Mouse (Mus musculus) megakaryocyte-erythroid progenitor cell, adult 5-6 weeks (primary cell): ENCODE data around the gene Adamts18. TPM values are rescaled to one million over a fixed set of nuclear protein-coding genes. Genes with fewer than 3 reads are reported as not detected.

Experiments
- ATAC-seq: replicated peaks from 2 replicates; pipeline ENCODE4 v1.8.0; 2016; ENCODE audit warnings: mild to moderate bottlenecking, inconsistent platforms; ENCODE audit not compliant: severe bottlenecking, poor library complexity, low FRiP score, low TSS enrichment
- total RNA-seq, 2 experiments: library from RNA; stranded (forward) in 1 of 2; stranded (reverse) in 1 of 2; fragments of 200-1000, 215-1000 nt in 1 of 2; fragments of >200 nt in 1 of 2; fragmentation: Nextera tagmentation in 1 of 2; gene quantifications; 2 replicates each; pipeline ENCODE4 v1.2.3; 2014 to 2017

The Adamts18 gene
- total RNA-seq (2014; fragmentation: Nextera tagmentation) (not detected in 2 replicates), total RNA-seq (2017) (not detected in 2 replicates)

DNA sequence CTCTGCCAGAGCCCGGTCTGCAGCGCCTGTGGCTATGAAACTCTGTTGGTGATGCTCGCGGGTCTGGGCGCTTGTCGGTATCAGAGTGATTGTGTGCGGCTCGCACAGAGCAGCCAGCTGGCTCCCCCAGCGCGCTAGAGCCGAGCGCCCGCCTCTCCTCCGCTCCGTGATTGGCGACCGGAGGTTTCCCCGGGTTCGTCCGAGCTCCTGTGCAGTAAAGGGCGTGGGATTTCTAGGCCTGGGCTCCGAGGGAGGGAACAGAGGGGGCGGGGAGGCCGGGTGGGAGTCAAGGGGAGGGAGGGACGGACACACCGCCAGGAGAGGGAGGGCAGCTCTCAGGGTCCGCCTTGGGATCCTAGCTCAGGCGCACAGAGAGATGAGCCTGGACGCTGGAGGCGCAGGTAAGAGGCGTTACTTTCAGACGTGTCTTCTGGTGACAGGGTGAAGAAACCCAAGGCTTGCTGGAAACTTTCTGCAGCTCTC is at the start of gene Adamts18:
Gene Adamts18, minus strand, starts transcription at position 86 of the 483 bp plus-strand sequence.
- no peak for ATAC-seq

DNA sequence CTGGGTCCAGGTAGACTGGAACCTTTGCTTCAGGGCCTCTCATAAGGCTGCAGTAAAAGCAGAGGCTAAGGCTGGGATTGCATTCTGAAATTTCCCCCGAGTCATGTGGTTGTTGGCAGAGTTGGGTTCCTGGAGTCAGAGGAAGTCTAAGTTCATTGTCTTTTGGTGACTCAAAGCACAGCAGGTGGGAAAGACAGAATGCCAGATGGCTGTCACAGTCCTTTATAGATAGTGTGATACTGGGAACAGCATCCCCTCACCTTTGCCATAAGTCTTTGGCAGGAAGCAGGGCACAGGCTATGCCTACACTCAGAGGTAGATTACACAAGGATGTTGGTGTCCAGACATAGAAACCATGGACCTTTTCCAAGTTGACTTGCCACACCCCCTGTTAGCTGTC is 47.9 kb upstream of the Adamts18 start:
- ATAC-seq = no peak

- ATAC-seq = no peak
Measured at GRCm38 (mm10) chr8:113891376-113891775, 42.8 kb upstream of the Adamts18 start.

DNA sequence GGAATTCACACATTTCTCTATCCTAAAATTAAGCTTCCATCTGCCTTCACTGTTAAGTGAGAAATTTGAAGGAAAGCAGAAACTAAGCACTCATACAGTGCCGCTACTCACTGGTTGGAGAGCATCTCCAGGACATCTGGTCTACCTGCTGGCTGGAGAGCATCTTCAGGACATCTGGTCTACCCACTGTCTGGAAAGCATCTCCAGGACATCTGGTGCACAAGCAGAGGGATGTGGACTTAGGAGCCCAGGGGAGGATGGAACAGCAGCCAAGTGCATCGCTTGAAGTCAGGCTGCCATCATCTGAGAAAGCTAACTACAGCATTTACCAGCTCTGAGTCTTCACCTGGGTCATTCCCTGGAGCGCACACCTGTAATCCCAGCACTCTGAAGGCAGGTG is 38.0 kb upstream of the Adamts18 start:
- no peak for ATAC-seq

DNA sequence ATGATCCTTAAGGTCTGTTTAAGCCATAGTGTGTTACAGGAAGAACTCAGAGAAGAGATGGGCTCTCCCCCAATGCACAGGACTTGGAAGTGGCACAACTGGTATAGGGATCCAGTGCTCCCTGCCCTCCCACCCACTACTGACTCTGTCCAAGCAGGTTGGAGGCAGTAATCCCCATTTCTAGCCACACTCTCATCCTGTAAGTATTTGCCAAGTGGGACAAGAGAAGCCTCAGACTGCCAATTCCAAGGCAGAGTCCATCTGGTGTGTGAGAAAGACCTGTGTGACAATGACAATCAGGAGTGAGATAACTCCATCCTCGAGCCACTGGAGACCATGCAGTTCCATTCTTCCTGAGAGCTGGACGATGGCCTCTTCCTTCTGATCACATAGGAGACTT is 36.6 kb upstream of the Adamts18 start:
- no peak for ATAC-seq

- ATAC-seq = no peak
Measured at GRCm38 (mm10) chr8:113883994-113884393, 35.5 kb upstream of the Adamts18 start.

GRCm38 (mm10) chr8:113882558-113882957 is 34.0 kb upstream of the Adamts18 start:
- ATAC-seq = no peak

DNA sequence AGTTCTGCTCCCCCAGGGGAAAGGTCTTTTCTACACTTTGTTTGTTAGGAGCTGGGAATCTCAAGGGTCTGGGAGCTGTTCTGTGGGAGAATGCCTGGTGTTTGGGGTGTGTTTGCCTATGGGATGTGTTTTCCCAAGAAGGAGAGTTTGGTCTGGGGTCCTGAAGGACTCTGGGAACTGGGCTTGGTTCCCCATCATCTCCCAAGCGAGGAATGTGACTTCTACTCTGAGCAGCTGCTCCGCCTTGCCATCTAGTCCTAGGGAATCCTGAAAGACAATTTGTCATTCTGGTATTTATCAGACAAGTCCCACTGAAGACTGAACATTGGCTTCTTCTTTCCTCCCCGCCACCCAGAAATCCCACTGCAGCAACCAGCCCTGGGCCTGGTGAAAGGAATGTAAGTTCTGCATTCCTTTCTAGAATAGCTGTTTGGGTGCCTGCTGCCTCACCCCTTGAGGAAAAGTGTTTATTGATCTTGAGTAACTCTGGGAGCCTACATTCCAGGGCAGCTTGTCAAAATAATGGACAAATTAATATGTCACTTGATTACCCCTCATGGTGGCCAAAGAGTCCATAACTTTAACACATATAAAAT is 30.0 kb upstream of the Adamts18 start:
- no peak for ATAC-seq

DNA sequence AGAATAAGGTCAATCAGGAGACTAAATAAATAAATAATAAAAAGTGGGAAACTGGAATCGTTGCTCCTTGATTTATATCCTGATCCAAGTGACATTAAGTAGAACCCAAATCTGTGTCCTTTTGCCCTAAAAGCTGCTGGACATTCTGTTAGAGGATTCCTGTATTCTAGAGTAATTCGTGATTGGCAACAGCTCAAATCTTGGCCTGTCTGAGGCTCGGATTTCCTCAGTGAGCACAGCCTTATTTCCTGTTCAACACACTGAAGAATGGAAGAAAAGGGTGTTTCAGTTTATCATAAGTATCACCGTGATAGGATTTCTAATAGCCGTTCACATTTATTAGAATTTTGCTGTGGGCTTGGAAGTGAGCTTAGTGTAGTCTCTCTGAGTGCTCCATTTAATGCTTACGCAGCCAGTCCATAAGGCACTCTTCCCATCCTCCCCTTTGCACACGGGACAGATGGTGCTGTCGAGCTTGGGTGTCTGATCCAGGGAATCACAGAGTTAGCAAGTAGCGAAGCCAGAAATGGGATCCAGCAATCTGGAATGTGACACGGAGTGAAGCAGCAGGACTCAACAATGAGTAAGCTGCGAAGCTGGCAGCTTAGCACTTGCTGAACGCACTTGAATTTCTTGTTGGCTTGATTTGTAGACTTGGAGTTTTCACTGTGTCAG is 25.0 kb upstream of the Adamts18 start:
- no peak for ATAC-seq

DNA sequence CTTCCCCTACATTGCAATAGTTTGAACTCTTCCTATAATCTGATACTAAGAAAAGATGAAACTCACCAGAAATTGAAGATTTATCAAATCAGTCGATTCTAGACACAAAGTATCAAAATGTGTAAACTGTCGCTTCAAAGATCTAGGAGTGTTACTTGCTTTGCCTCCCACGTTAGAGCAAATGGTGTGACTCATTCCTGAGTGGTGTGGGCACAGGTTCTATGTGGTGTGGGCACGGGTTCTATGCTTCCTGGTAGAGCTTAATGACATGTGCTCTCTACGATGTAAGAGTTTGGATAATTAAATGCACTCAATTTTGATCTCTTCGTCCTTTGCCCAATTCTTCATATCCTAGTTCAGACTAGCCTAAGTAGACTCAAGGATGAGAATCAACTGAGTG is 23.9 kb upstream of the Adamts18 start:
- no peak for ATAC-seq

- ATAC-seq = no peak
Measured at GRCm38 (mm10) chr8:113866530-113866929, 18.0 kb upstream of the Adamts18 start.

- ATAC-seq = no peak
Measured at GRCm38 (mm10) chr8:113865326-113866093, 17.0 kb upstream of the Adamts18 start.

DNA sequence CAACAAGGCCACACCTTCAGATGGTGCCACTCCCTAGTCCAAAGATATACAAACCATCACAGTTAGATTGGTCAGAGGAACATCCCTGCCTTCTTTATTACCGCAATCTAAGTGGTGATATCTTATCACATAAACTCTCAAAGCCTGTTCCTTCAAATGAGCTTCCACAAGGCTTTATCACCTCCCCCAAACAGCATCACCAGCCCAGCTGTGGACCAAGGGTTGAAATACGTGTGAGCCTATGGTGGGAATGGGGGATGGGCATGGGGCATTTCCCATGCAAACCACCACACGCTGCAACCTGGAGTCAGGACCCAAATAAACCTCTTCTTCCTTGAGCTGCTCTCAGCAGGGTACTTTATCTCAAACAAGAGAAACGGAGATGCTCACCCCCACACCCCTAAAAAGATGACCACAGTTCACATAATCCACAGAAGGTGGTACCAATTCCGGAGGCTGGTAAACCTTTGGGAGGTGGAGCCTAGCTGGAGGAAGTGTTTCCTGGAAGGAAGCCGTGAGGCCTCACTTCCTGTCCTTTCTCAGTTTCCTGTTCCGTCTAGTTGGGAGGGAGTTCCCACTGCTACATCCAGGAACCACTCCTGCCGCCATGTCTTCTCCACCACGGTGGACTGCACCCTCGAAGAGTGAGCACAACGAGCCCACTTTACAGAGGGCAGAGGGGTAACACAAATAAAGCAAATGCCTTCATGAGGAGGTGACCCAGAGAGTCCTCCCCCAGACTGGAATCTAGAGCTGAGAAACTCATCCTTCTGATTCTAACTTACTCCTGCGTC is 11.5 kb upstream of the Adamts18 start:
- no peak for ATAC-seq

DNA sequence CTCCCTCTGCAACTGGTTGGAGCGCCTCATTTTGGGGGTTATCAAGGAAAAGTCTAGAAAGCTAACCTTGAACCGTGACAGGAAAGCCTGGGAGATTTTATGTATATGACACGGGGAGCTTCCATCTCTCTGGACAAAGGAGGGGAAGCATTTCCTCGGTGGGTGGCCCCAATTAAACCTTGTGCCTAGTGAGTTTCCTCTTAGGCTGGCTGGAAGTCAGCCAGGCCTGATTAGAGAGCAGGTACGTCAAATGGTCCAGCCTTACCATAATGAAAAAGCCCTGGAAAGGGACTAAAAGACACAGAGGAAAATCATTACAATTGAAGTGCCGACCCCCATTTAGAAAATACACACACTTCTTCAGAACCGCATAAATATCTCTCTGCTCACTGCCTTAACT is 10.3 kb upstream of the Adamts18 start:
- no peak for ATAC-seq

DNA sequence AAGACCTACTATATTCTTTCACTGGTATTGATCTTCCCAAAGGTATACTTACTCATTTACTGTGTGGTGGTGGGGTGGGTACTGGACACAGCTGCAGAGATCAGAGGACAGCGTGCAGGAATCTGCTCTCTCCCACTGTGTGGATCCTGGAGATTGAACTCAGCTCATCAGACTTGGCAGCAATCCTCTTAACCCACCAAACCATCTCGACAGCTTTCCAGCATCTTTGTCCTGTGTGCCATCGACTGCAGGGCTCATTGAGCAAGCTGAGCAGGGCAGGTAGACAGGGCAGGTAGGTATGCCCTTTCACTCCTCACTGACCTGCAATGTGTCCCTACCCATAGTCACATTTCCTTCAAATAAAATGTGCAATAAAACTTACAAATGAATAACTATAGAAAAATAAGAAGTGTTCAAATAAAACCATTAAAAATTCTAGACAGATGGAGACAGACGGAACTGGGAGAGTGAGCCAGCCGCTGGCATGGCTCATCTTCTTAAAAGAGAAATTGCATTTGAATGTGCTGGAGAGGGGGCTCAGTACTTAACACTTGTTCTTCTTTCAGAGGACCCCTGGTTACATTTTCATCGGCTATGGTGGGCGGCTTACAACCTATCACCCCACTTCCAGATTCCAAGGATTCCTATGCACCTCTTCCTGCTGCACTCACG is 6.2 kb upstream of the Adamts18 start:
- no peak for ATAC-seq

DNA sequence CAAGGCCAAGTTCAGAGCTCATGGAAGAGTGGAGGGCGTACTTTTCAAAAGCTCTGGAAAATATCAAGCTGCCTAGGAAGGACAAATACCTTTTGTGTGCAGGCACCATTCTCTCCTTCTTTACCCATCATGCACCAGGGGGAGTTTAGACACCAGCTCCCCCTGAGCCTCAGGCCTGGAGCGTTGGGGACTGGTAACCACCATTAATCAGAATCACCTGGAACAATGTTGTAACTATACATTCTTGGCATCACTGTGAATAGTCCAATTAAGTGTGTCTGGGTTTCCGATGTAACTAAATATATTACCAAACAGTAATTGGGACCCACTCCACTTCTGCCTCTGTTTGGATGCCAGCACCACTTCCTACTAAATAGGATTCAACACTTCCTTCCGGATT is 5.2 kb upstream of the Adamts18 start:
- no peak for ATAC-seq

- ATAC-seq = no peak
Measured at GRCm38 (mm10) chr8:113851655-113852054, 3.1 kb upstream of the Adamts18 start.

- no peak for ATAC-seq
Measured at GRCm38 (mm10) chr8:113848081-113848652, 371 bp downstream of the Adamts18 start.

GRCm38 (mm10) chr8:113847606-113848080 is 895 bp downstream of the Adamts18 start:
- no peak for ATAC-seq
